Mouse (Mus musculus): ENCODE results near the gene Npepps.

DNA sequence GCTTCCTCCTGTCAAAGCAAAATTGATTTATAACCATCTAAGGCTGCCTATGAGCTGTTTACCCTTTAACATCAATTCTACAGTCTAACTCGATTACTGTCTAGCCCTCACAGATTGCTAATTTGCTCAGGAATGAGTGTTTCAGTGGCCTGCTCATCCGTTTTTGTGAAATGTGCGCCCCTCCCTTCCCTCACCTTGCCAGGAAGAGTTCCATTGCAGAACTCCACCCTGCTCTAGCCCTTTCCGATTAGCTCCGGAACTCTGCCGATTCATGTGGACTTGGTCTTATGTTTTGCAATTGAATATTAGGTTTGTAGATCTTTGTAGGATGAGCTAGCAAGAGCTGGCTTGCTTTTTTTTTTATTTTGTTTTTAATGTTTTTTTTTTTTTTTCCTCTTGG, 1.7 kb upstream of the Npepps start:
- TF ChIP-seq CTCF (IDR thresholded peaks at IDR 0.05): no peak
- TF ChIP-seq EP300 (IDR thresholded peaks at IDR 0.05; ENCODE audit: insufficient read depth, low read depth, low read length): no peak
- no peak for TF ChIP-seq POLR2A (IDR thresholded peaks at IDR 0.05; ENCODE audit: insufficient read depth, low read depth, low read length)

All from heart, adult 2 months (tissue).